Mouse (Mus musculus) spleen, adult 10 weeks (tissue): ENCODE measurements around the gene Atp5j2. TPM values are rescaled to one million over a fixed set of nuclear protein-coding genes. Genes with fewer than 3 reads are reported as not detected.

Experiments
- polyA plus RNA-seq: library from polyadenylated mRNA; stranded (reverse); fragments of 350-450 nt; fragmentation: Illumina TruSeq; extraction: RNeasy Lipid Tissue Mini Kit (QIAGEN cat#74804); gene quantifications from one replicate; pipeline ENCODE4 v1.2.3, GENCODE M21; 2015; ENCODE audit warnings: low replicate concordance; ENCODE audit not compliant: insufficient read depth

Atp5j2 gene
- polyA plus RNA-seq = 143 TPM

GRCm38 (mm10) chr5:145191962-145192361 is at the start of gene Atp5j2:
Gene Atp5j2 (minus strand): TSS chr5:145192062.

GRCm38 (mm10) chr5:145231367-145231871 is 39.6 kb upstream of the Atp5j2 start, which contains the start of gene Zfp655:
Gene Zfp655 (plus strand): TSS chr5:145231715.

GRCm38 (mm10) chr5:145203936-145204691 is 12.3 kb upstream of the Atp5j2 start, which contains the start of gene Zkscan5:
Gene Zkscan5 (plus strand): TSS chr5:145204562.

GRCm38 (mm10) chr5:145201321-145201991 is 9.6 kb upstream of the Atp5j2 start, which contains the start of gene Zkscan14:
Gene Zkscan14 (minus strand): TSS chr5:145201868.

GRCm38 (mm10) chr5:145166536-145167305 is 25.1 kb downstream of the Atp5j2 start, which contains the start of the genes Ptcd1 and Cpsf4:
Gene Ptcd1 (minus strand): TSS chr5:145167108.
Gene Cpsf4 (plus strand): TSS chr5:145167213.

GRCm38 (mm10) chr5:145139571-145140519 is 52.0 kb downstream of the Atp5j2 start, which contains the start of the genes Pdap1 and Bud31:
Gene Pdap1 (minus strand): TSS chr5:145140238.
Gene Bud31 (plus strand): TSS chr5:145140362.

Other genes starting within 250 kb of the Atp5j2 start
- 19.4 TPM for gene Smurf1, start 226.2 kb downstream of the Atp5j2 start, polyA plus RNA-seq
- not detected for gene Gm4871, start 159.3 kb downstream of the Atp5j2 start, polyA plus RNA-seq
- gene 1700018F24Rik, start 149.1 kb downstream of the Atp5j2 start, polyA plus RNA-seq = not detected
- 62.9 TPM for gene Arpc1a, start 108.2 kb downstream of the Atp5j2 start, polyA plus RNA-seq
- gene Kpna7, start 108.0 kb downstream of the Atp5j2 start, polyA plus RNA-seq = not detected
- 163 TPM for gene Arpc1b, start 77.8 kb downstream of the Atp5j2 start, polyA plus RNA-seq
- 85.8 TPM for gene Pdap1, start 51.8 kb downstream of the Atp5j2 start, polyA plus RNA-seq
- 163 TPM for gene Bud31, start 51.7 kb downstream of the Atp5j2 start, polyA plus RNA-seq
- gene Ptcd1, start 25.0 kb downstream of the Atp5j2 start, polyA plus RNA-seq = 7.1 TPM
- gene Cpsf4, start 24.8 kb downstream of the Atp5j2 start, polyA plus RNA-seq = 25.1 TPM
- gene Zkscan14, start 9.8 kb upstream of the Atp5j2 start, polyA plus RNA-seq = 12.6 TPM
- gene Zkscan5, start 12.5 kb upstream of the Atp5j2 start, polyA plus RNA-seq = 5.8 TPM
- 43.5 TPM for gene Zfp655, start 39.7 kb upstream of the Atp5j2 start, polyA plus RNA-seq
- gene Zscan25, start 88.4 kb upstream of the Atp5j2 start, polyA plus RNA-seq = 4.8 TPM
- not detected for gene Cyp3a57, start 153.2 kb upstream of the Atp5j2 start, polyA plus RNA-seq